8 mouse cellular contexts compared by ENCODE assay signal in genomic region chr3:83110163-83110562, GRCm38 (mm10). TPM values are rescaled to one million over a fixed set of nuclear protein-coding genes. Genes with fewer than 3 reads are reported as not detected.
DNase-seq lines count a peak whose midpoint lies in the region; ATAC-seq and TF ChIP-seq lines count a peak whose summit lies in the region.

No protein-coding gene starts in this region.

- no peak overlapping the region for H3K4me2 ChIP-seq in liver, embryonic 14.5 days (ENCODE audit: low read depth)
- no peak overlapping the region for H3K4me2 ChIP-seq in neural tube, embryonic 13.5 days

- H3K4me3 ChIP-seq in liver, embryonic 14.5 days (ENCODE audit: insufficient read depth in 1 of 2, low read depth in 2 of 2, low read length in 2 of 2): no peak overlapping the region
- no peak overlapping the region for H3K4me3 ChIP-seq in neural tube, embryonic 13.5 days

- no peaks in the 10 kb centered on the region for H3K4me1 ChIP-seq in liver, embryonic 14.5 days (replicated peaks; ENCODE audit: control insufficient read depth in 2 of 2, insufficient read depth in 2 of 2, low read length in 1 of 2)
- H3K4me1 ChIP-seq in neural tube, embryonic 13.5 days (replicated peaks): peaks cover 30% of the 10 kb centered on the region

- H3K9ac ChIP-seq in liver, embryonic 14.5 days (replicated peaks): no peak overlapping the region
- no peak overlapping the region for H3K9ac ChIP-seq in neural tube, embryonic 13.5 days

- no peaks in the 10 kb centered on the region for H3K9me3 ChIP-seq in liver, embryonic 14.5 days (ENCODE audit: control insufficient read depth, low read length)
- no peaks in the 10 kb centered on the region for H3K9me3 ChIP-seq in neural tube, embryonic 13.5 days

- 23% methylated on average over 4 of the region's 4 CpGs for WGBS in liver, embryonic 14.5 days (ENCODE audit: insufficient replicate concordance)
- WGBS in neural tube, embryonic 13.5 days: 27% methylated on average over 4 of the region's 4 CpGs

- no peak overlapping the region for H3K27ac ChIP-seq in liver, embryonic 14.5 days
- no peak overlapping the region for H3K27ac ChIP-seq in neural tube, embryonic 13.5 days (replicated peaks)

- no peaks in the 10 kb centered on the region for H3K36me3 ChIP-seq in liver, embryonic 14.5 days (replicated peaks; ENCODE audit: control insufficient read depth, insufficient read depth, low read depth)
- H3K36me3 ChIP-seq in neural tube, embryonic 13.5 days: no peaks in the 10 kb centered on the region

- ATAC-seq in CD4-positive, CD25-positive, alpha-beta regulatory T cell, adult 4 months: no peak
- no peak for ATAC-seq in liver, embryonic 14.5 days (ENCODE audit: insufficient read depth)
- peak; percentile 63; the same call in 1 of the 2 replicates for ATAC-seq in neural tube, embryonic 13.5 days (ENCODE audit: low read depth)
- ATAC-seq in erythroblast, adult 5-6 weeks (replicated peaks; ENCODE audit: low FRiP score, poor library complexity, severe bottlenecking): no peak

- peak; percentile 12 for DNase-seq in CD4-positive, CD25-positive, alpha-beta regulatory T cell, adult 2 months (ENCODE audit: low read depth, low spot score)
- no peak for DNase-seq in liver, embryonic 14.5 days (ENCODE audit: low read depth in 3 of 3, low spot score in 3 of 3)
- DNase-seq in liver: no peak
- peak; percentile 18 for DNase-seq in induced T-regulatory cell, adult 2 months (ENCODE audit: low read depth)
- DNase-seq in right cerebral cortex, adult 2 months (ENCODE audit: low spot score in 2 of 2): no peak

- peak; percentile 53 for TF ChIP-seq CTCF in liver, embryonic 14.5 days (IDR thresholded peaks at IDR 0.05; ENCODE audit: low read depth)

- TF ChIP-seq EP300 in liver, embryonic 14.5 days (IDR thresholded peaks at IDR 0.05; ENCODE audit: low read depth): no peak

- H3K27me3 ChIP-seq in liver, embryonic 14.5 days (ENCODE audit: control insufficient read depth, insufficient read depth, low read length): no peaks in the 10 kb centered on the region
- H3K27me3 ChIP-seq in neural tube, embryonic 13.5 days: no peaks in the 10 kb centered on the region

RNA-seq across cellular contexts. Expression of gene Dchs2, which starts 17.6 kb away (rescaled TPM):
- polyA plus RNA-seq in CD4-positive, CD25-positive, alpha-beta regulatory T cell, adult 4 months (2017; shearing (Covaris generic)): not detected
- under 0.01 TPM in 2 replicates for polyA plus RNA-seq in liver, embryonic 14.5 days (2012; rRNA removed)
- polyA plus RNA-seq in liver, embryonic 14.5 days (2014; fragmentation: Nextera tagmentation; extraction: Ambion mirVana): 0.03 TPM in 1 of 2 replicates, not detected in the other
- 0.77 and 0.90 TPM in 2 replicates for polyA plus RNA-seq in neural tube, embryonic 13.5 days (2015; fragmentation: Nextera tagmentation; extraction: Ambion mirVana)
- not detected in 2 replicates for total RNA-seq in erythroblast, adult 5-6 weeks (2015; ENCODE audit: low replicate concordance)
- not detected in 2 replicates for total RNA-seq in erythroblast, adult 5-6 weeks (2017; ENCODE audit: low replicate concordance)

RNA-seq across cellular contexts. Expression of gene Plrg1, which starts 54.8 kb away (rescaled TPM):
- 10 to 100 TPM; 61.2 to 64.4 TPM for polyA plus RNA-seq in CD4-positive, CD25-positive, alpha-beta regulatory T cell, adult 4 months (2017; shearing (Covaris generic))
- 26.0 and 34.9 TPM in 2 replicates for polyA plus RNA-seq in liver, embryonic 14.5 days (2012; rRNA removed)
- 50.0 and 52.7 TPM in 2 replicates for polyA plus RNA-seq in liver, embryonic 14.5 days (2014; fragmentation: Nextera tagmentation; extraction: Ambion mirVana)
- 109 and 110 TPM in 2 replicates for polyA plus RNA-seq in neural tube, embryonic 13.5 days (2015; fragmentation: Nextera tagmentation; extraction: Ambion mirVana)
- 18.3 and 23.6 TPM in 2 replicates for total RNA-seq in erythroblast, adult 5-6 weeks (2015; ENCODE audit: low replicate concordance)
- 23.4 and 23.8 TPM in 2 replicates for total RNA-seq in erythroblast, adult 5-6 weeks (2017; ENCODE audit: low replicate concordance)

Comparison
In these comparisons a context has a peak if more than half of its experiments do, and no peak if none do; other contexts are left out.
1. DNase-seq: peak in CD4-positive, CD25-positive, alpha-beta regulatory T cell, adult 2 months (single experiment) and induced T-regulatory cell, adult 2 months (single experiment); none in liver, embryonic 14.5 days (0 of 3), liver (single experiment) and right cerebral cortex, adult 2 months (0 of 2).